Mouse (Mus musculus) G1E (cell line): ENCODE results near the gene Inf2. TPM values are rescaled to one million over a fixed set of nuclear protein-coding genes. Genes with fewer than 3 reads are reported as not detected.

Experiments
- ATAC-seq: 2 replicates; pipeline ENCODE4 v1.8.0; 2016; ENCODE audit warnings: mild to moderate bottlenecking; ENCODE audit not compliant: insufficient number of reproducible peaks, poor library complexity, low FRiP score, severe bottlenecking; ENCODE audit errors: extremely low read depth
- DNase-seq: peaks from one replicate; pipeline ENCODE4 v3.0.0; 2012; ENCODE audit warnings: low spot score
- H3K27me3 ChIP-seq: 2 replicates; pipeline ENCODE4 v1.6.1; 2012; ENCODE audit warnings: mild to moderate bottlenecking, low read length, inconsistent platforms; ENCODE audit not compliant: insufficient read depth
- H3K36me3 ChIP-seq: replicated peaks from 2 replicates; pipeline ENCODE3; 2012; ENCODE audit warnings: mild to moderate bottlenecking, inconsistent platforms
- H3K4me1 ChIP-seq: 2 replicates; pipeline ENCODE4 v1.6.1; 2012; ENCODE audit warnings: low read depth, low read length, inconsistent platforms, mixed read lengths; ENCODE audit not compliant: insufficient read depth
- H3K4me3 ChIP-seq: 2 replicates; pipeline ENCODE4 v1.5.1; 2012; ENCODE audit warnings: low read depth, mild to moderate bottlenecking, inconsistent platforms, low read length, moderate library complexity, mixed read lengths
- H3K9me3 ChIP-seq: replicated peaks from 2 replicates; pipeline ENCODE4 v1.6.1; 2012; ENCODE audit warnings: inconsistent platforms
- CTCF ChIP-seq: IDR thresholded peaks from 2 replicates; pipeline ENCODE4 v1.5.1; 2012; ENCODE audit warnings: low read depth, low read length, inconsistent platforms, mixed read lengths
- GATA1 ChIP-seq: IDR thresholded peaks from 2 replicates; pipeline ENCODE4 v1.6.1; 2012; ENCODE audit warnings: borderline replicate concordance, low read length, inconsistent platforms, mixed read lengths
- GATA2 ChIP-seq: IDR thresholded peaks from 2 replicates; pipeline ENCODE4 v1.6.1; 2012; ENCODE audit warnings: low read depth, low read length, inconsistent platforms, borderline replicate concordance
- POLR2AphosphoS5 ChIP-seq: IDR thresholded peaks from 2 replicates; pipeline ENCODE4 v1.6.1; 2012; ENCODE audit warnings: low read depth, low read length, inconsistent platforms; ENCODE audit not compliant: insufficient replicate concordance
- TAL1 ChIP-seq: conservative IDR thresholded peaks from 2 replicates; pipeline ENCODE4 v1.6.1; 2012; ENCODE audit warnings: low read depth, low read length, inconsistent platforms, mixed read lengths
- polyA plus RNA-seq: library from polyadenylated mRNA; stranded (reverse); fragments of >175 nt; gene quantifications from 2 replicates; pipeline ENCODE4 v1.2.3, GENCODE M21; 2012
- total RNA-seq, 2 experiments: library from RNA; stranded (forward) in 1 of 2; stranded (reverse) in 1 of 2; fragments of 200-1000 nt in 1 of 2; fragments of >200 nt in 1 of 2; fragmentation: Nextera tagmentation in 1 of 2; gene quantifications; 2 replicates each; pipeline ENCODE4 v1.2.3; 2014 to 2017

Inf2 gene
- total and polyA plus RNA-seq, 3 experiments = 2.3 to 26.0 (median 5.4) TPM

DNA sequence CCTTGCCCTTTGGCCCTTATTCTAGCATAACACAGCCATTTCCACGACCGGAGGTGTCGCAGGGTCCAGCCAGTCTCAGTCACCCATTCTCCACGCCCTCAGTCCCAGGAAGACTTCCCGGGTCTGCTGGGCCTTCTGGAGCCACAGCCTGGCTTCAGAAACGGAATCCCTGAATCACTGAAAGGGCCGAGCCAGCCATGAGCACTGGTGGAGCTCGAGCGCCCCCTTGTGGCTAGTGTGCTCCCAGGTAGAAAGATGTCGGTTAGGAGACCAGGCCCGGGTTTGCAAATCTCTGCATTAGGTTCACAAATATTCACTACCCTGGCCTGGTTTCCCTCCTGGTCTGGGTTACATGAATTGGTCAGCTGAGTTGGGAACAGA, 45.7 kb upstream of the Inf2 start:
- Histone ChIP-seq H3K27me3 (peaks cover 3% of the 10 kb centered on the region), H3K4me3 (no peak overlapping the region), H3K4me1 (no peaks in the 10 kb centered on the region; the same call in 1 of the 2 replicates), H3K36me3 (no peaks in the 10 kb centered on the region), H3K9me3 (no peaks in the 10 kb centered on the region; the same call in 1 of the 2 replicates)
- TF ChIP-seq POLR2AphosphoS5 (no peak), TAL1 (no peak), CTCF (peak; percentile 87), GATA2 (no peak)
- ATAC-seq (no peak), DNase-seq (peak; percentile 90)

DNA sequence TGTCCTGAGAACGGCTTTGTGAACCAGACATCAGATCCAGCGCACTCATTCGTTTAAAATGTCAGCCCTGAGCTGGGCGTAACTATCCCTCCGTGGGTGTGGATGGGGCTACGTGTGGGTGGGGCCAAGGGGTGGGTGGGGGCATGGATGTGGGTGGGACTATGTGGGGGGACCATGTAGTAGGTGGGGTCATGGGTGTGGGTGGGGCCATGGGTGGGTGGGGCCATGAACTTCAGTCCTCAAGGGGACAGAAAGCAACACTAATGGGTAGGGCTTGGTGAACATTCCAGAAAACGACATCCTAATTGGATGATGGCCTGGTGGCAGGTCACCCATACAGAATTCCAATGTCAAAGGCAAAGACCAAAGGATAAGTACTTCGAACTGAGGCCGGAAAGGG, 44.6 kb upstream of the Inf2 start:
- H3K9me3 ChIP-seq = no peaks in the 10 kb centered on the region; the same call in 1 of the 2 replicates
- no peaks in the 10 kb centered on the region; the same call in 1 of the 2 replicates for H3K4me1 ChIP-seq
- no peak overlapping the region for H3K4me3 ChIP-seq
- no peak for ATAC-seq
- no peaks in the 10 kb centered on the region for H3K36me3 ChIP-seq
- H3K27me3 ChIP-seq = peaks cover 3% of the 10 kb centered on the region
- DNase-seq = no peak
- TF ChIP-seq TAL1 = no peak

DNA sequence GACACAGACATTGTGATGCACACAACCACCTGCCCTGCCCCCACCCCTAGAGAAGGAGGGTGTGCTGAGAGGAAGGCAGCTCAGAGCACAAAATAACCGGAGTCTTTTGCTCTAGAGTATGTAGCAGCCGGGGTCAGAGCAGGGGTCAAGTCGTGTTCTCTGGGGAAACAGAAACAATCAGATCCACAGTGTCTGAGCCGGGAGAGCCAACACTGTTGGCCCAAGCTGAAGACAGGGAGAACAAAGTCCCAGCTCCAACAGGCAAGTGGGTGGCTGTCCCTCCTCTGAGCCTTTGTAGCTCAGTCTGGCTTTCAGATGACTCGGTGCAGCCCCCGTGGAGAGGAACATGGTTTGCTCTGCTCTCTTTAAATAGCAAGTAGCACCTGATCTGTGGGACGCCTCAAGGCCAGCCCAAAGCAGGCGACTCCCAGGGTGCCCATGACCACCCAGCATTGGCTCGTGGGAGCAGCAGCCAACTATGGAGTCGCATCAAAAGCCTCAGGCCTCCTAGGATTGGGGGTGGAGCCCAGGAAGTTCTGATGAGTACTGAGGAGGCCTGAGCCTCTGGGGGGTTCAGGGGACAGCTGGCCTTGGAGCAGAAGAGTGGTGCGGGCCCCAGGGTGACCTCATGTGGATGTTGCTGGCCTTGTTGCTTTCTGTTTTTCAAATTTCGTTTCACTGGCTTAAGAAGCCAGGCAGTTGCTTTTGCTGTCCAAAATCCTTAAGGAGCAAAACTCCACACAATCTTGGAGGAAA, 43.5 kb upstream of the Inf2 start:
- no peak overlapping the region for H3K4me3 ChIP-seq
- no peak for ATAC-seq
- H3K27me3 ChIP-seq = peaks cover 6% of the 10 kb centered on the region
- DNase-seq = no peak
- no peaks in the 10 kb centered on the region; the same call in 1 of the 2 replicates for H3K4me1 ChIP-seq
- TF ChIP-seq CTCF = no peak
- no peak for TF ChIP-seq POLR2AphosphoS5
- no peak for TF ChIP-seq GATA1
- no peak for TF ChIP-seq GATA2
- no peak for TF ChIP-seq TAL1
- no peaks in the 10 kb centered on the region; the same call in 1 of the 2 replicates for H3K9me3 ChIP-seq
- no peaks in the 10 kb centered on the region for H3K36me3 ChIP-seq

DNA sequence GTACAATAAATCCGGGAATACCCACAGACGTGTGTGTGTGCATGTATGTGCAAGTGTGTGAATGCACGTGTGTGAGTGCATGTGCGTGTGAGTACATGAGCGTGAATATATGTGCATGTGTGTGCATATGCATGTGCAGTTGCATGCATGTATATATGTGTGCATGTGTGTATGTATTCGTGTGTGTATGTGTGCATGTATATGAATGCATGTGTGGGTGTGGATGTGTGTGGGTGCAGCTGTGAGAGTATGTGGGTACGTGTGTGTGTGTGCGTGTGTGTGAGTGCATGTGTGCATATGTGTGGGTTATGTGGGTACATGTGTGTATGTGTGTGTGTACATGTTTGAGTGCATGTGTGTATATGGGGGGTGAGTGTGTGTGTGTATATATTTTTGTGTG, 42.5 kb upstream of the Inf2 start:
- Histone ChIP-seq H3K36me3 (no peaks in the 10 kb centered on the region), H3K4me3 (no peak overlapping the region; the same call in 1 of the 2 replicates), H3K4me1 (no peaks in the 10 kb centered on the region; the same call in 1 of the 2 replicates), H3K9me3 (no peaks in the 10 kb centered on the region; the same call in 1 of the 2 replicates), H3K27me3 (peaks cover 9% of the 10 kb centered on the region)
- TF ChIP-seq POLR2AphosphoS5 (no peak), TAL1 (no peak), CTCF (no peak), GATA1 (no peak), GATA2 (no peak)
- ATAC-seq = no peak
- no peak for DNase-seq

DNA sequence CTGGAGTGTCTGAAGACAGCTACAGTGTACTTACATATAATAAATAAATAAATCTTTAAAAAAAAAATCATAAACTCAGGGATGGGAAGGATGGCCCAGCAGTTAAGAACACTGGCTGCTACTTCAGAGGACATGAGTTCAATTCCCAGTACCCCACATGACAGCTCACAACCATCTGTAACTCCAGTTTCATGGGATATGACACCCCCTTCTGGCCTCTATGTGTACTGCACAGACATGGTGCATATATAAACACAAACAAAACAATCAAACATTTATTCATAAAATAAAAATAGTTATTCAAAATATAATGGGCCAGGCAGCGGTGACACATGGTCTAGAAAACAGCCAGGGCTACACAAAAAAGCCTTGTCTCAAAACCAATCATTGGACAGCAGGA, 39.3 kb upstream of the Inf2 start:
- Histone ChIP-seq H3K36me3 (no peaks in the 10 kb centered on the region), H3K27me3 (peaks cover 21% of the 10 kb centered on the region), H3K4me1 (no peaks in the 10 kb centered on the region), H3K9me3 (no peaks in the 10 kb centered on the region; the same call in 1 of the 2 replicates), H3K4me3 (no peak overlapping the region)
- TF ChIP-seq GATA1 (no peak), TAL1 (no peak)
- DNase-seq (no peak), ATAC-seq (no peak)

DNA sequence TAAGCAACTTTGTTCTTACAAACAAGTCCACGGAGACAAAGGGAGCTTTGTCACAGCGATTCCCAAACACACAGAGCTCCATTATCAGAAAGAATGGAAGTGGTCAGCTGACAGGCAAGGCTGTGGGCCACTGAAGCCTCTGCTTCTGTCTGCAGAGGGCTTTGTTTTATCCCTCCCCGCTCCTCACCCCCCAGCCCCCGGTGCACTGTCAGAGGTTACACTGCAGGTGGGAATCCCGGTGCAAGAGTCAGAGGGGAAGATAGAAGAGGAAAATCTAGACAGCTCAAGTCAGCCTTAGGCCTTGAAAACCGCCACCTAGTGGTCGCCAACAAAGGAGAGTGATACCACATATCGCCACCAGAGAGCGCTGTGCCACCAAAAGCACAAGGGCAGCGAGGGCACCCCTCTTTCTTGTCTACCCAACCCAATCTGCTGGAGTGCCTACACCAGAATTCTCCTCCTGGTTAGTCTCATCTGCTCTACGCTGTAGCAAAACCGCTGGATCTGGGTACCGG, 36.7 kb upstream of the Inf2 start:
- H3K27me3 ChIP-seq = peaks cover 31% of the 10 kb centered on the region
- no peaks in the 10 kb centered on the region for H3K4me1 ChIP-seq
- peak; percentile 76 for ATAC-seq
- H3K36me3 ChIP-seq = no peaks in the 10 kb centered on the region
- H3K4me3 ChIP-seq = no peak overlapping the region
- TF ChIP-seq GATA2 (no peak), CTCF (peak; percentile 100)
- DNase-seq = peak; percentile 73
- H3K9me3 ChIP-seq = no peaks in the 10 kb centered on the region

DNA sequence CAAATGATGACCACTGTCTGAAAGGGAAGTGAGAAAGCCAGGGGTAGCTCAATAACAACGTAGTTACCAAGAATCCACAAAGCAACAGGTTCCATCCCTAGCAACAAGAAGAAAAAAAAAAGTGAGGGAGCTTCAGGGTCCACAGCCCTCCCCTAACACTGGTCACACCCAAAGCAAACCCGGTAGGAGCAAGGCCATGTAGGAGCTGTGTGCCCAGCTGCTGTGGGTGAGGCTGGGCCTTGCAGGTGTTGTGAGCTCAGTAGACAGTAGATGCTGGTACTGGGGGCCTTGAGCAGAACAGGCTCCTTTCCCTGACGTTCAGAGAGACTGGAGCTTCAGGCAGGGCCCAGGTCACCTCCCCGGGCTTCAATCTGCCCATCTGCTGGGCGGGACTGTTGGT, 36.1 kb upstream of the Inf2 start:
- no peaks in the 10 kb centered on the region for H3K36me3 ChIP-seq
- H3K4me1 ChIP-seq = no peaks in the 10 kb centered on the region
- no peak overlapping the region for H3K4me3 ChIP-seq
- peaks cover 31% of the 10 kb centered on the region for H3K27me3 ChIP-seq
- no peak for DNase-seq
- TF ChIP-seq TAL1 (no peak), POLR2AphosphoS5 (no peak), GATA1 (no peak), CTCF (no peak), GATA2 (no peak)
- H3K9me3 ChIP-seq = no peaks in the 10 kb centered on the region
- no peak for ATAC-seq
